Mouse (Mus musculus): Measurements from ENCODE around the gene Pitpnm2.
A peak's percentile ranks its signal among the peaks of the same experiment; 100 is the strongest.

The Pitpnm2 gene

GRCm38 (mm10) chr5:124184898-124185701 is 64.5 kb downstream of the Pitpnm2 start:
- DNase-seq (ENCODE audit: extremely low read depth, low read depth, low spot score), result no peak

DNA sequence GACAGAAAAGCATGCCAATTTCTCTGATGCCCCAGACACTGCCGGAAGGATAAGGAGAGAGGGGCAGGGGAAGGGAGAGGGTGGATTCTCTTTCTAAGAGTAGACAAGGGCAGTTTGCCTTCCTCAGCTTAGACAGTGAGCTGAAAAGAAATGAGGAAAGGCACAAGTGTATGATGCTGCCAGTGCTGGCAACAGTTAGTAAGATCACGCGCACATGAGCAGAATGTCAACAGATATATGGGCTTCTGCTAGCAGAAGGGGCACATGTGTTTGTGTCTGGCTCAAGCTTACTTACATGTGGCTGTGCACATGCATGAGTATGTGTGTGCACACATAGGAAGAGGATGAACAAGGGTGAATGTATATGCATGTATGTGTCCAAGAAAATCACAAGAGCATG is 65.4 kb downstream of the Pitpnm2 start:
- no peak for DNase-seq (ENCODE audit: extremely low read depth, low read depth, low spot score)

GRCm38 (mm10) chr5:124182642-124183041 is 66.9 kb downstream of the Pitpnm2 start:
- DNase-seq (ENCODE audit: extremely low read depth, low read depth, low spot score), result no peak

DNA sequence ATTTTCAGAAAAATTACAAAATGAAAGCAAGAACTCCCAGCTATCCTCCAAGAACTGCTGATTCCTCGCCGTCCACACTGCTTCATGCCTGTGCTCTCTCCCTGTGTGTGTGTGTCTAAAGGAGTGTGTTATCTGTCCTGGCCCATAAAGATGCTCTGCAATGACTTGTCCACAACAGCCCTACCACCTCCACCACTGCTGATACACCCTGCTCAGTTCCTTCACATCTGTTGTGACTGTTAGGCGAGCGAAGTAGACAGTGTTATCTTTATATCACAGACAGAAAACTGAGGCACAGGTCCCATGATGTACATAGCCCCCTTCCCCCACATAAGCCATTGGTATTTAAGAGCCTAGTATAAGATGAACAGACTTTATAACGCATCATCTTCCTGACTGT is 67.5 kb downstream of the Pitpnm2 start:
- no peak for DNase-seq (ENCODE audit: extremely low read depth, low read depth, low spot score)

DNA sequence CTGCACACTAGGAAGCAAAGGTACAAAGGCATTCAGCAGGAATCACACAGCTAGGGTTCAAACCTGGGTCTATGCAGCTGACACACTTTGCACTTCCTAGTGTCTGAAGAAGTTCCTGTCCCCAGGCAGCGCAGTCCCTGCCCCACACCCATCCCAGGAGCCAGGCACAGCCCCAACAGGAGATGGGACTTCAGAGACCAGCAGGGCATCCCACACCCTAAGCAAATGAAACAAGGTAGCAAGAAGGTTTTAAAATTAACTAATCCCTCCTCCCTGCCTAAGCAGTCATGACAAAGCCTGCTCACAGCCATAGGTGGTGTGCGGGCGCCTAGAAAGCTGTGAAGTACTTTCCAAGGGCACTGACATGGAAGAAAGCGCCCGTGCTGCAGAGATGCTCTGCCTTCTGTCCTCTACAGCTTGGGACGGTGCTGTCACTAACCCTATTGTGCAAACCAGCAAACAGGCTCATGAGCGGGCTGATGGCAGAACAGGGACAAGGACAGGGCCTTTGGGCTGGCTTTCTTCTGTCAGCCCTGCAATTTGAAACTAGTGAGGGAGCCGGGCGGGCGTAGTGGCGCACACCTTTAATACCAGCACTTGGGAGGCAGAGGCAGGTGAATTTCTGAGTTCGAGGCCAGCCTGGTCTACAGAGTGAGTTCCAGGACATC is 68.9 kb downstream of the Pitpnm2 start:
- DNase-seq (ENCODE audit: extremely low read depth, low read depth, low spot score), result no peak

GRCm38 (mm10) chr5:124179411-124179810 is 70.1 kb downstream of the Pitpnm2 start:
- no peak for DNase-seq (ENCODE audit: extremely low read depth, low read depth, low spot score)

- no peak for DNase-seq (ENCODE audit: extremely low read depth, low read depth, low spot score)
These were observed 72.8 kb downstream of the Pitpnm2 start for GRCm38 (mm10) chr5:124176726-124177132.

DNA sequence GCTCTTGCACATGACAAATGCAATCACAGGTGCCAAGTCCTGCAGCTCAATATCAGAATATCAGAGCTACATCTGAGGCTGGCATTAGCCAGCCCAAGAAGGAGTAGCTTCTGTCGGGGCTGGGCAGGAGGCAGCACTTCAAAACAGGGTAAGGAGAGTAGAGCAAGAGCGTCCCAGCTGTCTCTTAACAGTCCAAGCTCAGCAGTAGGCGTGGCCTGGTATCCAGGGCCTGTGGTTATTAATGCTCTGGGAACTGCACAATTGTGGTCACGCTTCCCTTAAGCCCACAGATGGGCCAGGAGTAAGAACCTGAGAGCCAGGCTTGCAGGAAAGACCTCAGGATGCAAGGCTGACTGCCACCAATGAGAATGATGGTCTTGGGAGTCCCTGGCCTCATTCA is 74.4 kb downstream of the Pitpnm2 start:
- no peak for DNase-seq (ENCODE audit: extremely low read depth, low read depth, low spot score)

- DNase-seq (ENCODE audit: extremely low read depth, low read depth, low spot score), result no peak
These were observed 76.3 kb downstream of the Pitpnm2 start for GRCm38 (mm10) chr5:124173012-124173985.

- DNase-seq (ENCODE audit: extremely low read depth, low read depth, low spot score), result no peak
These were observed 77.3 kb downstream of the Pitpnm2 start for GRCm38 (mm10) chr5:124172246-124172645.

- no peak for DNase-seq (ENCODE audit: extremely low read depth, low read depth, low spot score)
These were observed 77.8 kb downstream of the Pitpnm2 start for GRCm38 (mm10) chr5:124171781-124172180.

- no peak for DNase-seq (ENCODE audit: extremely low read depth, low read depth, low spot score)
These were observed 80.3 kb downstream of the Pitpnm2 start for GRCm38 (mm10) chr5:124169224-124169621.

DNA sequence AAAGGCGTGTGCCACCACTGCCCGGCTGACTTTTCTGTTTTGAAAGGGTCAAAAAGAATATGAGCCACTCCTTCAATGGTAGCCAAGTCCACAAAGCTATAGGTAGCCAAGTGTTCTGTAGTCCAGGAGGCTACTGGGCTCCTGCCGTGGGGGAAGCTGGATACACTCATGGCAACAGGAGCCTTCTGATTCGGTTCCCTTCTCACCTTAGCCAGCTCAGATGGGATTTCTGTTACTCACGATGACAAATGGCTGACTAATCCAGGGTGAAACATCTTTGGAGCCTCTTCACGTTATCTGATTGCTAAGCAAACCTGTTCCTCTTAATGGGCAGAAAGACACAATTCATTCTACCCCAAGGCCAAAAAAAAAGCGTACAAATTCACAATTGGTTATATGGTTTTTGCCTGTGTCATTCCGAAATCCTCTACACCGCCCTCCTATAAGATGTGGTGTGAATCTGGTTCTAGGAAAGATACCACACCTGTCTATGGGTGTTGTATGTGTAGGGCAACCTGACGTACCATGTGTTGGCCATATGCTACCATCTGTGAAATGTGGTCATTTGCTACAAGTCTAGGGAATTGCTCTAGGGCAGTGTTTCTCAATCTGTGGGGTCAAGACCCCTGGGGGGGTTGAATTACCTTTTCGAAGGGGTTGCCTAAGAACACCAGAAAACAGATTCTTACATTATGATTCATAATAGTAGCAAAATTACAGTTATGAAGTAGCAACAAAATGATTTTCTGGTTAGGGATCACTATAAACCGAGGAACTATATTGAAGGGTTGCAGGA is 80.9 kb downstream of the Pitpnm2 start:
- DNase-seq (ENCODE audit: extremely low read depth, low read depth, low spot score), result peak; percentile 59

GRCm38 (mm10) chr5:124167621-124168020 is 81.9 kb downstream of the Pitpnm2 start:
- DNase-seq (ENCODE audit: extremely low read depth, low read depth, low spot score), result no peak

- no peak for DNase-seq (ENCODE audit: extremely low read depth, low read depth, low spot score)
These were observed 82.8 kb downstream of the Pitpnm2 start for GRCm38 (mm10) chr5:124166741-124167140.

GRCm38 (mm10) chr5:124165622-124166570 is 83.7 kb downstream of the Pitpnm2 start:
- no peak for DNase-seq (ENCODE audit: extremely low read depth, low read depth, low spot score)

DNA sequence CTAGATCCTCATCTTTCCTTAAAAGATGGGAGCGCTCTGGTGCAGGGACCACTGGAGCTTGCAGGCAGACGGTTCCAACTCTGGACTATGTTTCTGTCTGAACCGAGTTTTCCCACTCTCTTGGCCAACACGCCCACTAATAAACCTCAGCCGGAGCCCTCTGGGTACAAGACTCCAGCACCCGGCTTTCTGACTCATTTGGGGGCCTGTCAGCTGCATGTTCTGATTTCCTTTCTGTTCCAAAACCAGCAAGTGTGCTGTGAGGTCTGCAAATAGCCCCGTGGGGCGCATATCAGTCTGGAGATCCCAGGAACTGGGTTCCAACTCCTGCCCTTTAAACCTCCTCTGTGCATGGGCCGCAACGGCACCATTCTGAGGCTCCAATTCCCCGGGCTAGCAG is 86.1 kb downstream of the Pitpnm2 start:
- DNase-seq (ENCODE audit: extremely low read depth, low read depth, low spot score), result no peak

GRCm38 (mm10) chr5:124162577-124162976 is 87.0 kb downstream of the Pitpnm2 start:
- no peak for DNase-seq (ENCODE audit: extremely low read depth, low read depth, low spot score)

DNA sequence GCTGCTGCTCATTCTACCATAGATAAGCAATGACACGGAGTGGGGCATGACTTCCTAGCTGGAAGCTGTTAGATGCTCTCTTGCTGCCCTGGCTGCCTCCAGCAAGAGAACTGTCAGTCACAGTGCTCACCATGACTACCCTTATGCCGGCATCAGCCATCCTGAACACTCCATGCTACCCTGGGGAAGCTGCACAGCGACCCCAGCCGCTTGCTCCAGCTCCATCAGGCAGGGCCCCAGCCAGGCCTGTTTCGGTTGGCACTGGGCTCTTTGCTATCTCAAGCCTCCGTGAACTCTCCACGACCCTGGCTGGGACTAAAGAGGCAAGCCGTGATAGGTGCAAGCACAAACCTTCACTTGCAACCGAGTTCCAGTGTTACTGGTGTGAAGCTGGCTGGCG is 87.7 kb downstream of the Pitpnm2 start:
- DNase-seq (ENCODE audit: extremely low read depth, low read depth, low spot score), result no peak
